Mouse (Mus musculus): ENCODE measurements at regions not wholly inside any gene's neighbourhood (a gene's known extent, or its start where the extent isn't known, plus 50 kb on each side); places are given as distances from the start of the nearest gene placed in this dataset.
A peak's percentile ranks its signal among the peaks of the same experiment; 100 is the strongest.

DNA sequence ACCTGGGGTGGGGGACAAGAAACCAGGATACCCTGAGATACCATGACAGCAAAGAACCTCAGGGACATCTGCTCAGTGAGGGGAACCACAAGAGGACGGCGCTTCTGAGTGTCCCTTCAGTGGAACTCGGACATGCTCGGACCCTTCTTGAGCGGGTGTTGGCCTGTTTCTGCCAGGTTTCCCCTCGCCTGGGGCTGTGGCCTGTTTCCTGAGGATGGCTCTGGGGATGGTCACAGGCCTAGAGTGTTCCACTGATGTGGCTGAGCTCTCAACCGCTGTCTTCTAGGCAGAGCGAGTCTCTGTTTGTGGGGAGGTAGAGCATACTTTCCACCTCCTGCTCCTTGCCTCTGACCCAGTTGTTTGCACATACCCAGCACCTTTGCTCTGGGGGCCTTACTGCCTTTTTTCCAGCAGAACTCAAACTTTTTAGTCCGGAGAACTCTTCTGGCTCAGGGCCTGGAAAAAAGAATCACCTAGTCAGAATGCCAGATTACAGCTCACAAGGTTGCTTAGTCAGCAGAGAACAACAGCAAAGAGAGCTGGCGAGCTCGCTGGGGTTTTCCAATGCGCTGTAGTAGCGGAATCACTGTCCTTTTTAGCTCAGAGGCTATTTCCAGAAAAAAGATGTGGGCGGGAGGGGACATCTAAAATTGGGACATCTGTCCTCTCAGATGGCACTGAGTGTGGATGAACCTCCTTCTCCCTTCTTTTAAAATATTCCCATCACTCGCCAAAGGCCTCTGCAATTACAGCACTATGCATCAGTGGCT is 65.3 kb downstream of the Med10 start:
- peak; percentile 63 to 82 for DNase-seq (ENCODE audit: low spot score in 2 of 2)

DNA sequence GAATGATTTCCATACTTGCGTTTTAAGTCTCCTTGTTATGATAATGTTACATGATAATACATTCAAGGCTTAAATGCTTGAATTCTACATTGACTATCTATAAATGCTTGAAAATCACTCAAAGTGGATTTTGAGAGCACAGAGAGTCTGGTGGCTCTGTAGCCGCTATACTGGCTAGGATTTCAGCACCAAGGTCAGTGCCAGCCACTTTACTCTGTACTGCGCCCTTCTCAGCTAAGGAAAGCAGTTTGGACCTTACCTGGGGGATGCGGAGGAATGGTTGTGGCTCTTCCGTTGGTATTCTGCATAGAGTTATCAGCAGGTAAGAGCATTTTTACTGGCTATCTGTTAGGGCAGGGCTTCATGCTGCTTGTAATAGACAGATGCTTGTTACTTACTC is 94.3 kb downstream of the Med10 start:
- no peak for DNase-seq (ENCODE audit: low spot score in 2 of 2)

DNA sequence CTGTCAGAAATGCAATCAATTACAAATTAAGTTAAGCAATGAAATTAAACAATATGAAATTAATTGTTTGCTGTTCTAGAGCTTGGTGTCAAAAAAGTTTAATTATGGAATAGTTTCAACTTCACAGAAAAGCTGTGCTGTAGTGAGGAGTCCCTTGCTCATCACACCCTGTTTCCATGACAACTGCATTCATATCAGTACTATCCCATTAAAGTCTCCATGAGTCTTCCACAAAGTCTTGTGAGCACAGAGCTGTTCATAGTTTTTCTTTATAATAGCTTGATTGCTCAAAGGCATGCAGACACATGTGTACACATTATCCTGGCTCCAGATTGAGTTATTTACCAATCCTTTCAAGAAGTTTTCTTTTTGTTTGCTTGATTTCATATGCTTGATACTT is 98.9 kb downstream of the Med10 start:
- no peak for DNase-seq (ENCODE audit: low spot score in 2 of 2)

DNA sequence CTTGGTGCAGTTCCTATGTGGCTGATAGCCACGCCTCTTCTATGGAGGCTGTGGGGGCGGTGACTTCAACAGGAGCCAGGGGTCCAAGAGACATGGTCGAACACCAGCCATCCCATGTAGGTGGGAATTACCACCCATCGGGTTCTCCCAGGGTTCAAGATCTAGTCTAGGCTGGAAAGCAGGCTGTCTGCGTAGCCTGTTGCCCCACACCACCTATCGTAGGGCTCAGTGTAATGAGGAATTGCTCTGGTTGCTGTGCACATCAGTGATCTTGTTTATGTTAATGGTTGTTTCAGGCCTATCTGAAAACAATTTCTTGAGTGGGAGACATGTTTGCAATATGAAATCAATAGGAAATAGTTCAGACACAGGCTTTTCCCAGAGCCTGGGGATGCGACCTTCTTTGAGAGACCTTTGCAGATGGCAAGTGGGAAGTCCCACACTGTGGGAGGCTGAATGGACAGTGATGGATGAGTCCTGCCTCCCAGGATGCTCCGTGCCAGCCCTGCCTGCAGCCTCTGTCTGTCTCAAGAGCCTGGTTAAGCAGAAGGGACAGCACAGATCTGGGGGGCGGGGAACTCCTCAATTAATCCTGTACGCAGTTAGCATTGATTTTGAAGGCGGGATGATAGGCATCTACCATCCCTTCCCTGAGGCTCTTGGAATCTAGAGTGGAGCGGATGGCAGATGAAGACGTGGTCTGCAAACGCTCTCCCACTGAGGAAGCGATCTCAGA is 104.8 kb downstream of the Med10 start:
- no peak for DNase-seq (ENCODE audit: low spot score in 2 of 2)

DNA sequence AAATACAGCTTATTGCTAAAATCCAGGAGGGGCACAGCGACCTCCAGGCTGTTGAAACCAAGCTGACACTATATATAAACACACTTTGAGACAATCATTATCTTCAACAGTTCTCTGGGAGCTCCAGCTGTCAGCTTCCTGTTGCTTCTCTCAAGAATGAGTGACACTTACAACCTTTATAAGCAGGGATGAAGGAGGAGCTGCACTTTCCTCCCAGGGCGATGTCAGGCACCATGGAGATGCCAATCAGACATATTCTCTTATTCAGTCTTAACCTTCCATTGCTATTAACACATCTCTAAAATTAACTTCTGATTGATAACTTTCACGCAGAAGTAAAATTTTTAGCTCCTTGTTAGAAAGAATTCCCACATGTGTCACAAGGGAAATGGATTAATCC is 113.6 kb downstream of the Med10 start:
- DNase-seq (ENCODE audit: low spot score in 2 of 2), result no peak

- no peak for DNase-seq (ENCODE audit: low spot score in 2 of 2)
Measured at GRCm38 (mm10) chr13:69932695-69933550, 130.7 kb downstream of the Med10 start.

DNA sequence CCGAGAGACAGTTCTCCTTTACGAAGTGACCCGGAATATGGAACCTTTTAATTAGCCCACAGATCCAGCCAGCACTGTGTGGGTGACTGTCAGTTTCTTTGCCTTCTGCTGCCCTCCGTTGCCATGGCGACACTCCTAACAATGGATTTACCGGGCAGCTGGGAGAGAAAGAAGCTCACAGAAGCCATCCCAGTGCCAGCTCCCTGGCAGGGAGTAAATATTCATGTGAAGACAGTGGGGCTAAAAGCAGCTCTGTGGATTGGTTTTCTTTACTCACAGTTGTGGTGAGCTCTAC is 131.3 kb downstream of the Med10 start:
- DNase-seq (ENCODE audit: low spot score in 2 of 2), result peak; percentile 60 to 65

- no peak for DNase-seq (ENCODE audit: low spot score in 2 of 2)
Measured at GRCm38 (mm10) chr13:69939791-69940190, 137.6 kb downstream of the Med10 start.

- no peak for DNase-seq (ENCODE audit: low spot score in 2 of 2)
Measured at GRCm38 (mm10) chr13:69944651-69945050, 142.5 kb downstream of the Med10 start.

GRCm38 (mm10) chr13:69946615-69947014 is 144.4 kb downstream of the Med10 start:
- DNase-seq (ENCODE audit: low spot score in 2 of 2), result no peak

GRCm38 (mm10) chr13:69952061-69952460 is 149.9 kb downstream of the Med10 start:
- no peak for DNase-seq (ENCODE audit: low spot score in 2 of 2)

DNA sequence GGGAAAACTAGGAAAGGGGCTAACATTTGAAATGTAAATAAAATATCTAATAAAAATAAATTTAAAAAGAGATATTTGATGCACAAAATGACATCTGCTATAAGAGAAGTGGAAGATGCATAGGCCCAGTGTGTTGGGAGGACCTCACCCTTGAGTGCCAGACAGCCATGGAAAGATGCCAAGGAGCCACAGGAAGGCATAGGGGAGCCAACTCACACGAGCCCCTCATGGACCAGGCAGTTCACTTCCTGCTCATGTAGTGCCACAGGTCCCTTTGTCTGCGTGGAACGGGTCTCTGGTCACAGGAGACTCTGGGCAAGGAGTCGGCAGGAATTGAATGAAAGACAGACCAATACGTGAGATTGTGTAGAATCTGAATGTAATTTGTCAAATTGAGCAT is 152.0 kb downstream of the Med10 start:
- no peak for DNase-seq (ENCODE audit: low spot score in 2 of 2)

- DNase-seq (ENCODE audit: low spot score in 2 of 2), result peak in 1 of 2 experiments; percentile 27
Measured at GRCm38 (mm10) chr13:69955503-69955902, 153.3 kb downstream of the Med10 start.

DNA sequence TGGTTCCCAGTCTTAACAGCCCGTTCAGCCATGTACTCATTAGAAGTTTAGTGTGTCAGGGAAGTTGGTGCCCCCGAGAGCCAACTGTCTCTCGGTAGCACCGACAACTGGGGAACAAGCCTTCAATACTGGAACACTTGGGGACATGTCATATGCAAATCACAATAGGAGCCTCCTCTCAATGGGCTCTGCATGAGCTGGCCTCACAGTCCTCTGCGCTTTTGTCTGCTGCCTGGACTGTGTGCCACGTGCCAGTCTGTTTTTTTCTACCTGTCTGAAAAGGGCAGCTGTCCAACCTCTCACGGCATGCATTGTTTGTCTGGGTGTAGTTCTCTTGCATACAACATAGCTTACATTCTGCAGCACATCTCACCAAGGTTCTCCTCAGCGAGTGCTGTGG is 161.7 kb downstream of the Med10 start:
- no peak for DNase-seq (ENCODE audit: low spot score in 2 of 2)

GRCm38 (mm10) chr13:69971281-69972057 is 169.3 kb downstream of the Med10 start:
- DNase-seq (ENCODE audit: low spot score in 2 of 2), result no peak

DNA sequence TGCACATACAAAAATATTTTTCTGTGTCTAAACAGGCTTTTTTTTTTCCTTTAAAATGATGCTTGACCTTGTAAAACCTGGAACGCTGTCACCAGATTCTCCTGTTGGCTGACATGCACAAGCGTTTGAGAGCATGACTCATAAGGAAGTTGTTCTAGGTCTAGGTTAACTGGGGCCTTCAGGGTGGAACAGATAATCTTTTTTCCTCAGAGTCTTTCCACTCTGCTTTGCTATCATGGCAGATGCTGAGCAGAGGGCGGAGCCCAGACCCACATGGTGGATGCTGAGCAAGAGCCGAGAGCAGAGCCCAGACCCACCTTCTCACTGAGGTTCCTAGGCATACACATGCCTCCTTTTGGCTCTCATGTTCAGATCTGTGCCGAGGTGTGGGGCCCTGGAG is 172.6 kb downstream of the Med10 start:
- DNase-seq (ENCODE audit: low spot score in 2 of 2), result no peak

DNA sequence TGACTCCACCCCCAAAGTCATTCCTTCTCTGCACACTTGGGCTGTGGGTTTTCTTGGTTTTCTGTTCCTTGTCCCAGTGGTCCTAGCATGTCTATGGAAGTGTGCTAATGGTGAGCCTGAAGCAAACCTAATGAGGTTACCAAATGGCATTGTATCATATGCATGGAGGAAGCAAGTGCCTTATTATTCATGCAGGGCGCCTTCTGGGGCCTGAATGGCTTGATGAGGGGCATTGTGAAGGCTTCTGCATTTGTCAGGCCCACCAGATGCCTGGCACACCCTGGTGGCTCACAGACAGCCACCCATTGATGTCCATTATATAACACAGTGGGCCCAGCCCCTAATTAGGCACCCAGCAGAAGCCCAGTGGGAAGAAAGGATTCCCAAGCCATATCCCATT is 182.0 kb downstream of the Med10 start:
- DNase-seq (ENCODE audit: low spot score in 2 of 2), result no peak

- peak; percentile 26 to 33 for DNase-seq (ENCODE audit: low spot score in 2 of 2)
Measured at GRCm38 (mm10) chr13:69987181-69987580, 185.0 kb downstream of the Med10 start.

- no peak for DNase-seq (ENCODE audit: low spot score in 2 of 2)
Measured at GRCm38 (mm10) chr13:69988319-69988718, 186.1 kb downstream of the Med10 start.

DNA sequence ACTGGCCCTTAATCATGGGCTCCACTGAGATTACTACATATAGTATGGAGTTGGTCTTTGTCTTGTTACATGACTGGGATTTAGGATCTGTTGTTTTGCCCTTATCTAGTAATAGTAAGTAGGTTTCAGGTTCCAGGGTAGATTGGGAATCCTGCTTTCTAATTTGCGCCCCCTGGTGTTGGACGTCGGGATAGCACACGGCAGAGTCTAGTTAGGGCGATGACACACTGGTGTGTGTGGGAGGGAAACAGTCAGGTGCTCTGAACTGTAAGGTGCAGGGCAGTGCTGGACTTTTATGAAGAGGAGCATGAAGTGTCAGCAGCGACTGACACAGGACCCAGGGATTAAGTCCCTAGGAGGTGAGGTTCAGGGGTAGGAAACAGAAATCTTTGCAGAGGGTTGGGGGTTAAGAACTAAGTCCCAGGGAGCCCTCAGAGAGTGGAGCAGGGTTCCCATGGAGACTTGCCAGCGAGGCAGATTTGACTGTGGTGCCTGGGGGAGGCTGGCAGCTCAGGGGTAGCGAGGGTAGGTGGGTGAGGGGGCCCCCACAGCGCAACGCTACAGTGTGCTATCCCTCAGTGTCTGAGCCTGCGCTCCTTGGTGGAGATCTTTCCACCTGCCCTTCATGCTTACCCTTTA is 189.2 kb downstream of the Med10 start:
- peak; percentile 58 to 62 for DNase-seq (ENCODE audit: low spot score in 2 of 2)

DNA sequence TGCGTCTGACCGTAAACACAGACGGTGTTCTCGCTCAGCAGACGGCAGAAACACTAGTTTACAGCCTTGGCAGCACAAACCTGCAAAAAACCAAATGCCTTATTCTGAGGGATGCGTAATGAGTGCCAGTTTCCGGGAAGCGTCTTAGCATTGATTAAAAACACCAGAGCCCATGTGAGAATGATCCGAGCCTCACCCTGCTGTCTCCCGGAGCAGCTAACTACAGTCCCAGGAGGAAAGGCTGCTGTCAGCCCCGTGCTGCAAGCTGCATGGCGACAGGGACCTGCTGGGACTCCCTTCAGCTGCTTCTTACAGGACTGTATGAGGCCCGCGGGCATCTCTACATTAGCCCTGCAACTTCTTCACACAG is 189.7 kb downstream of the Med10 start:
- DNase-seq (ENCODE audit: low spot score in 2 of 2), result peak; percentile 9 to 16
